Mouse (Mus musculus): ENCODE results near the gene Tmem121b.

GRCm38 (mm10) chr6:120470666-120471065 is 22.9 kb downstream of the Tmem121b start:
- no peak for TF ChIP-seq POLR2A (IDR thresholded peaks at IDR 0.05; ENCODE audit: insufficient read length, low read depth)
- no peak for TF ChIP-seq POLR2AphosphoS2 (IDR thresholded peaks at IDR 0.05; ENCODE audit: insufficient read length, low read depth)
- TF ChIP-seq TCF12 (IDR thresholded peaks at IDR 0.05; ENCODE audit: insufficient read depth, poor library complexity, severe bottlenecking): no peak
- TF ChIP-seq SRF (IDR thresholded peaks at IDR 0.05; ENCODE audit: control insufficient read depth, insufficient read length, low read depth): no peak

Measured in myocyte (in vitro differentiated cells).